Mouse (Mus musculus): Measurements from ENCODE around the gene C2cd4a. TPM values are rescaled to one million over a fixed set of nuclear protein-coding genes. Genes with fewer than 3 reads are reported as not detected.

C2cd4a gene
- polyA plus RNA-seq, 1 experiment from 2014 or later, result 2.8 TPM

GRCm38 (mm10) chr9:67783464-67783863 is 48.7 kb downstream of the C2cd4a start:
- Histone ChIP-seq H3K4me2 (replicated peaks; ENCODE audit: low read depth) (no peak overlapping the region), H3K4me3 (ENCODE audit: low read depth, low read length) (no peak overlapping the region), H3K9me3 (ENCODE audit: control insufficient read depth, low read length) (no peaks in the 10 kb centered on the region), H3K27ac (replicated peaks) (no peak overlapping the region), H3K27me3 (ENCODE audit: control insufficient read depth, insufficient read depth, low read length) (no peaks in the 10 kb centered on the region), H3K9ac (ENCODE audit: low read length) (no peak overlapping the region), H3K4me1 (replicated peaks; ENCODE audit: control insufficient read depth, insufficient read depth) (peaks cover 3% of the 10 kb centered on the region; the same call in 1 of the 2 replicates), H3K36me3 (ENCODE audit: control insufficient read depth, insufficient read depth, low read length) (no peaks in the 10 kb centered on the region)
- ATAC-seq (ENCODE audit: low FRiP score, low TSS enrichment) (no peak), DNase-seq (ENCODE audit: low spot score) (no peak)
- TF ChIP-seq EP300 (optimal IDR thresholded peaks at IDR 0.05), result no peak
- TF ChIP-seq CTCF (IDR thresholded peaks at IDR 0.05; ENCODE audit: low read depth), result no peak
- 65% methylated on average over 3 of the region's 3 CpGs for WGBS

GRCm38 (mm10) chr9:67782786-67783185 is 49.3 kb downstream of the C2cd4a start:
- DNase-seq (ENCODE audit: low spot score) (no peak), ATAC-seq (ENCODE audit: low FRiP score, low TSS enrichment) (no peak)
- Histone ChIP-seq H3K9ac (ENCODE audit: low read length) (no peak overlapping the region), H3K4me1 (replicated peaks; ENCODE audit: control insufficient read depth, insufficient read depth) (peaks cover 3% of the 10 kb centered on the region; the same call in 1 of the 2 replicates), H3K4me2 (replicated peaks; ENCODE audit: low read depth) (no peak overlapping the region), H3K27ac (replicated peaks) (no peak overlapping the region), H3K4me3 (ENCODE audit: low read depth, low read length) (no peak overlapping the region), H3K9me3 (ENCODE audit: control insufficient read depth, low read length) (no peaks in the 10 kb centered on the region), H3K27me3 (ENCODE audit: control insufficient read depth, insufficient read depth, low read length) (no peaks in the 10 kb centered on the region), H3K36me3 (ENCODE audit: control insufficient read depth, insufficient read depth, low read length) (no peaks in the 10 kb centered on the region)
- 51% methylated on average over 6 of the region's 6 CpGs for WGBS
- TF ChIP-seq EP300 (optimal IDR thresholded peaks at IDR 0.05) (no peak), CTCF (IDR thresholded peaks at IDR 0.05; ENCODE audit: low read depth) (no peak)

Other genes with a start within 250 kb of the C2cd4a start
- gene C2cd4b, start 72.9 kb downstream of the C2cd4a start, polyA plus RNA-seq (2015; fragmentation: Nextera tagmentation; extraction: Ambion mirVana), result 2.9 and 3.8 TPM in 2 replicates
- gene Vps13c, start 8.1 kb upstream of the C2cd4a start, polyA plus RNA-seq (2015; fragmentation: Nextera tagmentation; extraction: Ambion mirVana), result 3.8 and 4.5 TPM in 2 replicates